Mouse (Mus musculus): ENCODE results near the gene Zfp423. TPM values are rescaled to one million over a fixed set of nuclear protein-coding genes. Genes with fewer than 3 reads are reported as not detected.

Gene Zfp423
- polyA plus RNA-seq, 1 experiment from 2014 or later: 24.8 TPM

DNA sequence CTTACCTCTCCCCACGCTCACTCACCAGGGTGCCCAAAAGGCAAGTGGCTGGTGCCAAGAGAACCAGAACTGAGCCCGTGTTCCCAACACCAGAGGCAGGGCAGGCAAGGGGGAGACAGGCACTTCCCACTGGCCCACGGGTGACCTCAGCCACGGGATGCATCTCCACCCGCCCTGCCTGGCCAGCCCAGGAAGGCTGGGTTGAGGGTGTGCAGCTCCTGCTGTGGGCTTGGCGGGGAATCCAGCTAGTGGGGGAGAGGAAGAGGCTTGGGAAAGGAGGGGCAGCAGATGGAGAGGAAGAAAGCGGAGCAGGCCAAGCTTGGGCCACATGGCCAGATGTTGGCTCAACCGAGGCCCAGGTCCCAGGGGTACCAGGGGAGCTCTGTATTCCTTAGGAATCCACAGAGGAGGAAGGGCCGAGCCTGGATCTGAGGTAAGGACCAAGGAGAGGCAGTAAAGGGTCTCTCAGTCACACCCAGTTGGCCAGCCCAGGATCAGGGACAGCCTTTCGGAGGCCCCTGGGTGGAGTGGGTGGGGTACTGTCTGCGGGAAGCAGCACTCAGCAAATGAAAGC is 155.0 kb downstream of the Zfp423 start:
- no peak overlapping the region for H3K4me3 ChIP-seq
- H3K27ac ChIP-seq (replicated peaks): peak overlapping the region; percentile 73
- H3K36me3 ChIP-seq: 0 out of 2 replicates have a peak, but pooled peaks cover 11% of the 10 kb centered on the region
- no peaks in the 10 kb centered on the region for H3K9me3 ChIP-seq (replicated peaks)
- DNase-seq (ENCODE audit: low spot score): no peak
- H3K4me1 ChIP-seq: peaks cover 67% of the 10 kb centered on the region
- H3K27me3 ChIP-seq (ENCODE audit: low read depth, poor library complexity, severe bottlenecking): no peaks in the 10 kb centered on the region
- WGBS: 63% methylated on average over 11 of the region's 11 CpGs

DNA sequence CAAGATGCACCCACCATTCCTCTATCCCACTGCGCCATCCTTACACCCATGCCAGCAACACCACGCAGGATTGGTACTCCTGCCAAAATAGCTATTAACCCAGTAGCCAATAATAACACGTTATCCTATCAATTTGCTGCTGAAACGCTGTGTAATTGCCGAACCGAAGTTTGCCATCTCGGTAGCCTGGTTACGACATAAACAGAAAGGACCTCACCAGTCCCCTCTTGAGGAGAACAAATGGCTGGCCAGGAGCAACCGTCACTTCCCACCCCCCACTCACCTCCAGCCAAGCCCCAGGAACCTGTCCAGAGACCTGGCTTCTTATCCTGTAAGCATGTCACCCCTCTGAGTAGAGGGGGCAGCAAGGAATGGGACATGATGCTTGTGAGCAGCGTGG is 156.0 kb downstream of the Zfp423 start:
- H3K36me3 ChIP-seq: 0 out of 2 replicates have a peak, but pooled peaks cover 2% of the 10 kb centered on the region
- peaks cover 65% of the 10 kb centered on the region for H3K4me1 ChIP-seq
- no peaks in the 10 kb centered on the region for H3K27me3 ChIP-seq (ENCODE audit: low read depth, poor library complexity, severe bottlenecking)
- H3K4me3 ChIP-seq: no peak overlapping the region
- WGBS: 88% methylated on average over 10 of the region's 10 CpGs
- no peaks in the 10 kb centered on the region for H3K9me3 ChIP-seq (replicated peaks)
- H3K27ac ChIP-seq (replicated peaks): peak overlapping the region; percentile 73; the same call in 1 of the 2 replicates
- no peak for DNase-seq (ENCODE audit: low spot score)

DNA sequence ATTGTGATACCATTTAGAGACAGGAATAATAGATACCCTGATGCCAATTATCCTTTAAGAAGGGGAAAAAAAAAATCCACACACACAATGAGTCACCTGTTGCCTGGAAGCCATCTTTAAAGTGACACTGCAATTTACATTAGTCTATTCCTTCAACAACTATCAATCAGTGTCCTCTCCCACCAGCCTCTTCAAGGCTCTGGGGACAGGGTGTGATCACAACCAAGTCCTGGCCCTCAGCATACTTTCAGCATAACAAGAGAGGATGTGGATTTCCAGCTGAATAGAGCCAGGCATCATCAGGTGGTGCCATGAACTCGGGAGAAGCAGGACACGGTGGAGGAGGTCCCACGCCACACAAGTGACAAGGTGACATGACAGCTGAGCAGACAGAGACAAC is 156.8 kb downstream of the Zfp423 start:
- H3K27me3 ChIP-seq (ENCODE audit: low read depth, poor library complexity, severe bottlenecking): no peaks in the 10 kb centered on the region
- no peaks in the 10 kb centered on the region for H3K9me3 ChIP-seq (replicated peaks)
- H3K4me1 ChIP-seq: peaks cover 57% of the 10 kb centered on the region
- H3K36me3 ChIP-seq: no peaks in the 10 kb centered on the region
- H3K4me3 ChIP-seq: no peak overlapping the region
- H3K27ac ChIP-seq (replicated peaks): no peak overlapping the region
- no peak for DNase-seq (ENCODE audit: low spot score)
- WGBS: 77% methylated on average over 3 of the region's 3 CpGs

DNA sequence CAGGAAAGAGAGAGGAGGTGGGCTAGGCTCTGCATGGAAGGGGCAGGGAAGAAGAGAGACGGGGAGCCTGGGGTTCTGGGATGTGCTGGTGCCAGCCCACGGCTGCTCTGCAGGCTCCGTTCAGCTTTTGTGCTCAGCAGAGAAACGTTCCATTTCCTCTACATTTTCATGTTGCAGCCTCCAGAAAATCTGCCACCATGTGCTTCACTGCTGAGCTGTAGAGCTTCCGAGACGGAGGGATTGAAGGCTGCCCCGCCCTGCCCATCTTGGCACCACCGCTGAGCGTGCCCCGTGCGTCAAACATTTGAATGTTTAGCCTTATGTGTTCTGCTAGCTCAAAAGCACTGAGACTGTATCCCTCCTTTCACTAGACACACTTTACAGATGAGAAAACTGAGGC is 159.3 kb downstream of the Zfp423 start:
- no peaks in the 10 kb centered on the region for H3K36me3 ChIP-seq
- peaks cover 46% of the 10 kb centered on the region for H3K4me1 ChIP-seq
- no peak overlapping the region for H3K27ac ChIP-seq (replicated peaks)
- H3K9me3 ChIP-seq (replicated peaks): no peaks in the 10 kb centered on the region
- no peak for DNase-seq (ENCODE audit: low spot score)
- no peaks in the 10 kb centered on the region for H3K27me3 ChIP-seq (ENCODE audit: low read depth, poor library complexity, severe bottlenecking)
- WGBS: 90% methylated on average over 11 of the region's 11 CpGs
- no peak overlapping the region for H3K4me3 ChIP-seq

DNA sequence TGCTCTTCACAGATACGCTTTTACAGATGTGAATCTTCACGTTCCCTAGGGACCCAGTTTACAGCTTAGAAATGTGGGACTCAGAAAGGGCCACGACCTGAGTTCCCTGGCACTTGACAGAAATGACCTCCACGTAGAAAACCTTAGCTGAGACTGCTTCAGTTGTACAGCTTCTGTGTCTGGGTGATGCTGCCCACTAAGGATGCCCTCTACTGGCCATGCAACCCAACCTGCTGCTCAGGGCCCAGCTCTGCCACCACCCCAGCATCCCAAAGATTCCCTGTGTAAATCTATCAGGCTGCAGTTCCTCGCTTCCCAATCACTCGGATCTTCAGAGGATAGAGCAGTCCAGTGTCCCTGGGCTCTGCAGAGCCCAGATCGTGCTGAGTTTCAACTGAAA is 163.2 kb downstream of the Zfp423 start:
- H3K27me3 ChIP-seq (ENCODE audit: low read depth, poor library complexity, severe bottlenecking): no peaks in the 10 kb centered on the region
- 69% methylated on average over 7 of the region's 7 CpGs for WGBS
- no peaks in the 10 kb centered on the region for H3K9me3 ChIP-seq (replicated peaks)
- DNase-seq (ENCODE audit: low spot score): no peak
- H3K27ac ChIP-seq (replicated peaks): no peak overlapping the region
- H3K4me3 ChIP-seq: no peak overlapping the region
- H3K4me1 ChIP-seq: peaks cover 29% of the 10 kb centered on the region
- peaks cover 7% of the 10 kb centered on the region; the same call in 1 of the 2 replicates for H3K36me3 ChIP-seq

DNA sequence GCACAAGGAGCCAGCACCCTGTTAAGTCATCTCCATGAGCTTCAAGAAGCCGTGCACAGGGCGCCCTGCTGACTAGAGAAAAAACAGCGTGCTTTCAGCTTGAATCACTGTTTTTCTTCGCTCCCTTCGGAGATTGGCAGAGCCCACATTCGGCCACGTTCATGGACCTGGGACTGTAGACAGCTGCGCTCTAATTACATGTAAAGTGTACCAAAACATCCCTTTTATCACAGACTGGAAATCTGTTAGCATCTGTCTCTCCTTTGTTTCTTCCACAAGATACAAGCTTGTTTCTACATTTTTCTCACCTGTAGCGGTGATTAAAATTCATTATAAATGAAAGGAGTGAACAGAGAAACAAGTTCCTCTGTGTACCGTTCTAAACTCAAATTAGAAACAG is 164.8 kb downstream of the Zfp423 start:
- WGBS: 84% methylated on average over 10 of the region's 10 CpGs
- H3K27me3 ChIP-seq (ENCODE audit: low read depth, poor library complexity, severe bottlenecking): no peaks in the 10 kb centered on the region
- DNase-seq (ENCODE audit: low spot score): no peak

DNA sequence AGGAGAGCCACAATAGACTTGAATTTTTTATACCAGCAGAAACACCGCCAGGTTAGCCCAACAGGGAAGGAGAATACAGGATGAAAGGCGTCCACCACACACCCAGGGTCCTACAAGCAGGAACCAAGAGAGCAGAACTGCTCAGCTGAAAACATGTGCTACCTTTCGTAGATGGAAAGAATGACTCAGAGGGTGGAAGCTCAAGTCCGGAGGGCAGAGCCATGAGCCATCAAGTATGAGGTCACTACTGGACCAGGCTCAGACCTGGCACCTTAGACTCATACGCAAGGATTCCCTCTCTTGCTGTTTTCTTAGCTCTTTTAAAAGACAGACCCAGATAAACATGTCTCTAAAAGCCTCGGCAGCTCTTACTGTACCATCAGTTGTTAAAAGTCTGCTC is 168.3 kb downstream of the Zfp423 start:
- Histone ChIP-seq H3K36me3 (peaks cover 7% of the 10 kb centered on the region; the same call in 1 of the 2 replicates), H3K27me3 (ENCODE audit: low read depth, poor library complexity, severe bottlenecking) (no peaks in the 10 kb centered on the region), H3K4me3 (no peak overlapping the region), H3K9me3 (replicated peaks) (no peaks in the 10 kb centered on the region), H3K4me1 (peaks cover 49% of the 10 kb centered on the region), H3K27ac (replicated peaks) (no peak overlapping the region)
- no peak for DNase-seq (ENCODE audit: low spot score)
- 91% methylated on average over 6 of the region's 6 CpGs for WGBS

More for the DNA sequence above, 164.8 kb downstream of the Zfp423 start:
- Histone ChIP-seq H3K4me1 (peaks cover 31% of the 10 kb centered on the region), H3K36me3 (peaks cover 7% of the 10 kb centered on the region; the same call in 1 of the 2 replicates), H3K27ac (replicated peaks) (peak overlapping the region; percentile 10; the same call in 1 of the 2 replicates), H3K4me3 (no peak overlapping the region), H3K9me3 (replicated peaks) (no peaks in the 10 kb centered on the region)

DNA sequence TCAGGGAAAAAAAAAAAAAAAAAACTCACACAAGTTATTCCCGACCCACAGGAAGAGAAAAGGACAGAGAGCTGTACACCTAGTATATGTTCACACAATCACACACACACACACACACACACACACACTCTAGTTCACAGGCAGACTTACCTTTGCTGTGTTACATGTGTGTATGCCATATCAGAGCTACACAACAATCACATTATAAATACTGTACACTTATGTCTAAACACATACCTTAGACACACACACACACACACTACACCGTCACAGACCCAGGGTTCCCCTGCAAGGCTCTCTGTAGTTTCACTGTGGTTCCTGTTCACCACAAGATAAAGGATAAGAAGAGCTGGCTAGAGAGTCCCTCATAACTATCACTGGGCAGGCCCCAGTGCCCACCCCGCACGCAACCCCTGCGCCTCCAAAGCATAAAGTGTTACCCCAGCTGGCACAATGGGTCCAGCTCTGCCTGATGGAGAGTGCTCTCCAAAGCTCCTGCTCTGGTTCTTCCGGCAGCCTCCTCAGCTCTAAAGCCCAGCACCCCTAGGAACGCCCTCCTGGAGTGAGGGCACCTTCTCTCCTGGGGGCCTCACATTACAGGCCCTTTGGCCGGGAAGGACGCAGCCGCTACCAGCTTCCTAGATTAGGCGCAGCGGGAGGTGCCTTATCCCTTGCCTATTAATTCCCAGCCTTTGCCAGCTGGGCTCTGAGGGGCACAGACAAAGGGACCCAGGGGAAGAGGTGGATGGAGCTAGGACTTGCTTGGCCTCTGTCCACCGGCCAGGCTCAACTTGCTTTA is 174.6 kb downstream of the Zfp423 start:
- no peaks in the 10 kb centered on the region for H3K27me3 ChIP-seq (ENCODE audit: low read depth, poor library complexity, severe bottlenecking)
- H3K9me3 ChIP-seq (replicated peaks): no peaks in the 10 kb centered on the region
- peaks cover 36% of the 10 kb centered on the region for H3K36me3 ChIP-seq
- peaks cover 68% of the 10 kb centered on the region for H3K4me1 ChIP-seq
- peak overlapping the region; percentile 93 for H3K27ac ChIP-seq (replicated peaks)
- H3K4me3 ChIP-seq: peak overlapping the region; percentile 38
- DNase-seq (ENCODE audit: low spot score): peak; percentile 33
- 42% methylated on average over 13 of the region's 13 CpGs for WGBS

DNA sequence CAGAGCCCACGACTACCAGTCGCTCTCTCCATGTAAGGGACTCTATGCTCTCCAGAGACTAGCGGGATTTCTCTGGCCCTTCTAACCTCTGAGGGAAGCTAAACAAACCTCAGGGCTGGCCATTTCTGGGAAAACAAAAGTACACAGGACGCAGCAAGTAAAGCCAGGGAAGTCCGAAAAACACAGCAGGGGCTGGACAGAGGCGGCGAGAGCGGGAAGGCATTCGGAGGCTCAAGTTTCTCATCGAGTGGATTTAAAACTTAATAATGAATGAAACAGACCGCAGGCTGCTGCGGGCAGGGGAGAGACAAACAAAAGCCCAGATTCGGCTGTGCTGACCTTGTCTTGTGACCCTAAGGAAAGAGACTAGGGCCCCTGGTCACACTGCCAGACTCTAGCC is 175.2 kb downstream of the Zfp423 start:
- peak overlapping the region; percentile 38 for H3K4me3 ChIP-seq
- DNase-seq (ENCODE audit: low spot score): peak; percentile 74
- H3K4me1 ChIP-seq: peaks cover 70% of the 10 kb centered on the region
- H3K27ac ChIP-seq (replicated peaks): peak overlapping the region; percentile 93
- WGBS: under 1% methylated on average over 13 of the region's 13 CpGs
- H3K27me3 ChIP-seq (ENCODE audit: low read depth, poor library complexity, severe bottlenecking): no peaks in the 10 kb centered on the region
- H3K9me3 ChIP-seq (replicated peaks): no peaks in the 10 kb centered on the region
- H3K36me3 ChIP-seq: peaks cover 42% of the 10 kb centered on the region

DNA sequence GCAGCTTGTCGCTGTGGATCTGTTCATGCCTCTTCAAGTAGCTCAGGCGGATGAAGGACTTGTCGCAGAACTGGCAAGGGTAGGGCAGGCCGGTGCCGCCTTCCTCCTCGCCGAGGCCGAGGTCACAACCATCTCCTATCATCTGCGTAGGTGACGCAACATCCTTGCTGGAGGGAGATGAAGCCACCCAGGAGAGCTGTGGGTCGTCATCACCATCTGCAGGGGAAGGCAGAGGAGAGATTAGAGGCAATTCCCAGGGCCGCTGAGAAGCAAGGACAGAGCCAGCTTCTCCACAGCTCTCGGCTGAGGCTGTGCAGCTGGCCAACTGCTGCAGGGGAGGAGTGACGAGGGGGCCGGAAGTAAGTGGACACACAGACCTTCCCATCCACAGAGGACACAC is 176.2 kb downstream of the Zfp423 start:
- Histone ChIP-seq H3K9me3 (replicated peaks) (no peaks in the 10 kb centered on the region), H3K4me1 (peaks cover 75% of the 10 kb centered on the region), H3K4me3 (0 out of 2 replicates have a peak overlapping the region, but pooled peaks have one; percentile 38), H3K27ac (replicated peaks) (peak overlapping the region; percentile 93), H3K36me3 (peaks cover 52% of the 10 kb centered on the region), H3K27me3 (ENCODE audit: low read depth, poor library complexity, severe bottlenecking) (no peaks in the 10 kb centered on the region)
- no peak for DNase-seq (ENCODE audit: low spot score)
- 71% methylated on average over 15 of the region's 15 CpGs for WGBS

DNA sequence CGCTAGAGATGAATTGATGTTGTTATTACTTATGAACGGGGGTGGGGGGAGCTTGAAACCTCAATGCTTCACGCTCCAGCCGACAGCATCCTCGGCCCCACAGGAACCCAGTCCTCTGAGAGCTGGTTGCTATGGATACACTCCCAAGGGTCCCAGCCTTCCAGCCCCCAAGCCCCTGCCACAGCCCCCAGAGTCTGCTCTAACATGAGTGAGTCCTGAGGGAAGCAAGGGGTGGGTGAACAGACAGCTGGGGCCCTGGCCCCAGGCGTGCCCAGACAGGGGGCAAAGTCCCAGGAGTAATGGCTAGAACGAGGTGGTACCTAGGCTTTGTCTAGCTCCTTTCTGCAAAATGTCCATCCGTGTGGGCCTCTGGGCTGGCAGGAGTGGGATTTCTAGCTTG is 181.8 kb downstream of the Zfp423 start:
- Histone ChIP-seq H3K4me3 (no peak overlapping the region), H3K27ac (replicated peaks) (peak overlapping the region; percentile 74), H3K4me1 (peaks cover 38% of the 10 kb centered on the region), H3K27me3 (ENCODE audit: low read depth, poor library complexity, severe bottlenecking) (no peaks in the 10 kb centered on the region), H3K9me3 (replicated peaks) (no peaks in the 10 kb centered on the region), H3K36me3 (peaks cover 100% of the 10 kb centered on the region)
- WGBS: 43% methylated on average over 8 of the region's 8 CpGs
- no peak for DNase-seq (ENCODE audit: low spot score)

DNA sequence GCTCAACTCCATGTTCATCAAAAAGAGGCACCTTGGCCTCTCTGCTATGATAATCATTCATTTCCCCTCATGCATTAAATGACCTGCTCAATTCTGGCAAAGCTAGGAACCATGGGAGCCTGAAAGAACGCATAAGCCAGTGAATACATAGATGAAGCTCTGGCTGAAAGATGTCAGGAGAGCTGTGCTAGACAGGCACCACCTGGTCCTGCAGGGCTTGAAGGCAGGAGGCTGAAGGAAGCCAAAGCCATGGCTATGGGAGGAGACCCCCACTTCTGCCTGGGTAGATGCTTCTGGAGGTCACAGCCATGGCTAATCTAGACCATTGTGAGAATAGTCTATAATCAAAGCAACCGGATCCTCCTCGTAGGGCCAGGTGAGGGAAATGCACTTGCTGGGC is 183.5 kb downstream of the Zfp423 start:
- Histone ChIP-seq H3K4me1 (peaks cover 32% of the 10 kb centered on the region), H3K36me3 (peaks cover 100% of the 10 kb centered on the region), H3K9me3 (replicated peaks) (no peaks in the 10 kb centered on the region), H3K27me3 (ENCODE audit: low read depth, poor library complexity, severe bottlenecking) (no peaks in the 10 kb centered on the region), H3K27ac (replicated peaks) (no peak overlapping the region), H3K4me3 (no peak overlapping the region)
- 94% methylated on average over 3 of the region's 3 CpGs for WGBS
- DNase-seq (ENCODE audit: low spot score): no peak

DNA sequence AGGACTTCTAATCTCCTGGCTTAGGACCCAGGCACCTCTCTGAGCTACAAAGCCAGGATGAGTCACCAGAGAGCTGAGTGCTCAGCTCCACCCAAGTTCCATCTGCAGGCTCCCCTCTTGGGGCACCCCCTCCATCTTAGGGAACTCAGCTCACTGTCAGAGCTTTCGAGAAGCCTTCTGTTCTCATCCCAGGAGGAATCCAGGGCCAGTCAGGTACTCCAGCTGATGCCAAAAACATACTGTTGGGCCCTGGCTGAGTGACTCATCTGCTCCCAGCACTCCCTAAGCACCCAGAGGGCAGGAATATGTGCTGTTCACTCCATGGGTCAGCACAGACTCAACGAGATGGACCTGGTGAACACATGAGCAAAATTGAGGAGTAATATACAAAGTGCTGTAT is 184.4 kb downstream of the Zfp423 start:
- H3K4me3 ChIP-seq: no peak overlapping the region
- H3K27ac ChIP-seq (replicated peaks): no peak overlapping the region
- H3K4me1 ChIP-seq: peaks cover 32% of the 10 kb centered on the region
- no peaks in the 10 kb centered on the region for H3K9me3 ChIP-seq (replicated peaks)
- no peak for DNase-seq (ENCODE audit: low spot score)
- H3K36me3 ChIP-seq: peaks cover 100% of the 10 kb centered on the region
- 84% methylated on average over 2 of the region's 2 CpGs for WGBS
- H3K27me3 ChIP-seq (ENCODE audit: low read depth, poor library complexity, severe bottlenecking): no peaks in the 10 kb centered on the region
